In the genomic region with DNA sequence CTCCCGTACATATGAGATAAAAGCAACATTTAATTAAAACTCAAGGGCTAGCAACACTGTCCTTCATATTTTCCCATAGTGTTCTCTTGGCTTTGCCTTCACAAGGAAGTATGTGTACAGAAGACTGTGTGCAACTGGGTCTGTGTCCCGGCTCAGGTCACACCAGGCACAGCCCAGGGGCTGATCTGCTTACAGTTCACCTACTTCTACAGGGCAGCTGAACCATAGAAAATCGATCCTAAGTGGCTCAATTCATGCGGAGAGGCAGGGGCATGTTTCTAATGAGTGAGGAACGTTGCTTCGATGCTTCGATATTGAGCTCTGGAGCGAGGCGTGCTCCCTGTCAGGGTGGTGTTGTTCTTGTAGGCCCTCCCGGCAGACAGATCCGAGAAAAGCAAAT, we compare ENCODE assay signal across 17 mouse cellular contexts.
"Had no signal": no experiment of that assay in that cellular context is flagged by ENCODE, and none has a peak within 500 bp of the region (broad histone marks: within the 10 kb centered on the region; RNA-seq: fewer than 3 reads in every experiment).

No protein-coding gene starts in this region.

- H3K36me3 ChIP-seq: kidney, embryonic 15.5 days; limb, embryonic 10.5 days; liver, embryonic 15.5 days; neural tube, embryonic 15.5 days; stomach, embryonic 15.5 days had no signal

- H3K9me3 ChIP-seq: kidney, embryonic 15.5 days; limb, embryonic 10.5 days; liver, embryonic 15.5 days; neural tube, embryonic 15.5 days; stomach, embryonic 15.5 days had no signal

- H3K27ac ChIP-seq: kidney, embryonic 15.5 days; left cerebral cortex, adult 2 months; limb, embryonic 10.5 days; neural tube, embryonic 15.5 days; stomach, embryonic 15.5 days had no signal

- DNase-seq: kidney, postnatal 14 days; lung, adult 2 months; lung, postnatal 36 days; midbrain, embryonic 14.5 days; right cerebral cortex, postnatal 4 days; spleen, adult 18-20 months; thymus, adult 2 months; thymus, postnatal 25 days had no signal

- H3K4me3 ChIP-seq: kidney, embryonic 15.5 days; left cerebral cortex, adult 2 months; limb, embryonic 10.5 days; liver, embryonic 15.5 days; myocyte; neural tube, embryonic 15.5 days; stomach, embryonic 15.5 days had no signal

- ATAC-seq: lung, postnatal 0 days had no signal

- H3K4me2 ChIP-seq: kidney, embryonic 15.5 days; liver, embryonic 11.5 days; liver, embryonic 15.5 days; neural tube, embryonic 15.5 days; stomach, embryonic 15.5 days had no signal

- H3K27me3 ChIP-seq: kidney, embryonic 15.5 days; liver, embryonic 15.5 days; neural tube, embryonic 15.5 days; stomach, embryonic 15.5 days had no signal

- H3K9ac ChIP-seq: kidney, embryonic 15.5 days; liver, embryonic 15.5 days; neural tube, embryonic 15.5 days; stomach, embryonic 15.5 days had no signal
